Mouse (Mus musculus): ENCODE measurements around the gene Zfp365. TPM values are rescaled to one million over a fixed set of nuclear protein-coding genes. Genes with fewer than 3 reads are reported as not detected.

Gene Zfp365
- total RNA-seq (2017), result 0.29 to 0.48 TPM in 2 of 3 replicates, not detected in the other

DNA sequence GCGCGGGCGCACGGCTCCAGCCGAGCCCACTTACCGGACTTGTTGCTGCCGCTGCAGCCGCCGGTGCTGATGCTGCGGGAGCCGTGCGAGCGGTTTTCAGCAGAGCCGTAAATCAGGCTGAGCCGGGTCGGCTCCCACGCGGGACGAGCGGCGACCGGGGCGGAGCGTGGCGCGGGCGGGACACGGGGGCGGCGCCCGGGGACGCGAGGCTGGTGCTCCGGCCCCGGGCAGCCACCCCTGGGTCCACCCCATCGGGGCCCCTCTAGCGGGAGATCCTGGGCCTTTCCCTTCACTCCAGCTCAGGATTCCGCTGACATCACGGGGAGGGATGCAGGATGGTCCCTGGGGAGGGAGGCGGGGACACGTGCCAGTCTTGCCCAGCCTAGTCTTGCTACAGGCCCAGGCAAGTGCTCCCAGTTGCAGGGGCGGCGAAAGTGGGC, at the start of gene Zfp365:
Gene Zfp365, minus strand, starts transcription at position 326 of the 440 bp plus-strand sequence.
- ATAC-seq (replicated peaks; ENCODE audit: insufficient number of reproducible peaks, low FRiP score, low TSS enrichment, poor library complexity, severe bottlenecking), result no peak

DNA sequence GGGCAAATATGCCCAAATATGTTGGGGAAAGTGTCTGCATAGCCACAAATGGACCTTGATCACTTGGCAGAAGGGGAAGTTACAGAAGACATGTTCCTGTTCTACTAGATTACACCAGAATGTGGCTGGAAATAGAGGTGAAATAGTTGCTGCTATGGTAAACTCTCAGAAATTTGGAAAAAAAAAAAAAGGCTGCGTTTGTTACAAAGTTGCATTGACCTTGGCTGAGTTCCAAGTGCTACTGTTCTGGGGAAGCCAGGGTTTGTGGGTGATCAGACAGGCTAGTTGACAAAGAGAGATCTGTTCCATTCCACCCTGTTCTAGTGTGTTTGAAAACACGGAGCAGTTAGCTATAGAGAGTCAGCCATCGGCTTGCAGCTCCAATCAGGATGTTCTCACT, 47.5 kb upstream of the Zfp365 start:
- peak; percentile 75 for ATAC-seq (replicated peaks; ENCODE audit: insufficient number of reproducible peaks, low FRiP score, low TSS enrichment, poor library complexity, severe bottlenecking)

- ATAC-seq (replicated peaks; ENCODE audit: insufficient number of reproducible peaks, low FRiP score, low TSS enrichment, poor library complexity, severe bottlenecking), result no peak
Measured at GRCm38 (mm10) chr10:67955982-67956381, 43.5 kb upstream of the Zfp365 start.

GRCm38 (mm10) chr10:67951690-67952089, 39.2 kb upstream of the Zfp365 start:
- no peak for ATAC-seq (replicated peaks; ENCODE audit: insufficient number of reproducible peaks, low FRiP score, low TSS enrichment, poor library complexity, severe bottlenecking)

GRCm38 (mm10) chr10:67950059-67950748, 37.7 kb upstream of the Zfp365 start:
- no peak for ATAC-seq (replicated peaks; ENCODE audit: insufficient number of reproducible peaks, low FRiP score, low TSS enrichment, poor library complexity, severe bottlenecking)

- ATAC-seq (replicated peaks; ENCODE audit: insufficient number of reproducible peaks, low FRiP score, low TSS enrichment, poor library complexity, severe bottlenecking), result peak; percentile 63; the same call in 1 of the 2 replicates
Measured at GRCm38 (mm10) chr10:67943513-67943912, 31.1 kb upstream of the Zfp365 start.

GRCm38 (mm10) chr10:67939546-67939945, 27.1 kb upstream of the Zfp365 start:
- ATAC-seq (replicated peaks; ENCODE audit: insufficient number of reproducible peaks, low FRiP score, low TSS enrichment, poor library complexity, severe bottlenecking), result no peak

DNA sequence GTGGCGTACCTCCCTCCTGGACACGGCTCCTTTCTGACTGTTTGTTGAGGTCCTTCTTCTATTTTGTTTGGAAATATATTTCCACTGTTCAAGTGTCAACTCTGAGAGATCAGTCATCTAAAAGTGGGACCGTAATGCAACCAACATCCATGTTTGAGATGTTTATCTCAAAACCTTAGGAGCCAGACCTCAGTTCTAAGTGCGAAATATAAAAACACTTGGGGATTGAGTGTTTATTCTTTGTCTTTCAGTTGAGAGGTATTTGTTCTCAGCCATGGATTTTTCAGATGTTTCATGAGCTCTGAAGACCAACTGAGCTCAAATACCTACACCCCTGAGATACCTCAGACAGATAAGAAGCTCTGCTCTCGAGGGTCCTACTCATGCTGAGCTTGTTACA, 25.3 kb upstream of the Zfp365 start:
- no peak for ATAC-seq (replicated peaks; ENCODE audit: insufficient number of reproducible peaks, low FRiP score, low TSS enrichment, poor library complexity, severe bottlenecking)

DNA sequence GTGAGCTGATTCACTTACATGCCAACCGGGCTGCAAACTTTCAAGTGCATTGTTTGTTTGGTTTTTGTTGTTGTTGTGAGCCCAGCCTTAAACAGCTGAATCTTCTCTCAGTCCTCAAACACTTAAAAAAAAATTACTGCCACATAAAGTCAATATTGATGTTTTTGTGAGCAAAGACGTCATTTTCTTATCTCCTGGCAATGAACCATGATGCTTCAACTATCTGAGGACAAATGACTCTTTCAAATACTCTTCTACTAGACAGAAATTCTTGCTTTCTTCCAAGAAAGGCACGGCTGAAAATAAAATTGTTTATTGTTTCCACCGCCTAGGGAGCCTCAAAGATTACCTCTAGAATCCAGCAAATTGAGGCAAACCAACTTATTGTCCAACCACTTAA, 24.5 kb upstream of the Zfp365 start:
- no peak for ATAC-seq (replicated peaks; ENCODE audit: insufficient number of reproducible peaks, low FRiP score, low TSS enrichment, poor library complexity, severe bottlenecking)

- no peak for ATAC-seq (replicated peaks; ENCODE audit: insufficient number of reproducible peaks, low FRiP score, low TSS enrichment, poor library complexity, severe bottlenecking)
Measured at GRCm38 (mm10) chr10:67932780-67933179, 20.3 kb upstream of the Zfp365 start.

GRCm38 (mm10) chr10:67931328-67931727, 18.9 kb upstream of the Zfp365 start:
- no peak for ATAC-seq (replicated peaks; ENCODE audit: insufficient number of reproducible peaks, low FRiP score, low TSS enrichment, poor library complexity, severe bottlenecking)

GRCm38 (mm10) chr10:67928584-67928983, 16.1 kb upstream of the Zfp365 start:
- ATAC-seq (replicated peaks; ENCODE audit: insufficient number of reproducible peaks, low FRiP score, low TSS enrichment, poor library complexity, severe bottlenecking), result no peak

DNA sequence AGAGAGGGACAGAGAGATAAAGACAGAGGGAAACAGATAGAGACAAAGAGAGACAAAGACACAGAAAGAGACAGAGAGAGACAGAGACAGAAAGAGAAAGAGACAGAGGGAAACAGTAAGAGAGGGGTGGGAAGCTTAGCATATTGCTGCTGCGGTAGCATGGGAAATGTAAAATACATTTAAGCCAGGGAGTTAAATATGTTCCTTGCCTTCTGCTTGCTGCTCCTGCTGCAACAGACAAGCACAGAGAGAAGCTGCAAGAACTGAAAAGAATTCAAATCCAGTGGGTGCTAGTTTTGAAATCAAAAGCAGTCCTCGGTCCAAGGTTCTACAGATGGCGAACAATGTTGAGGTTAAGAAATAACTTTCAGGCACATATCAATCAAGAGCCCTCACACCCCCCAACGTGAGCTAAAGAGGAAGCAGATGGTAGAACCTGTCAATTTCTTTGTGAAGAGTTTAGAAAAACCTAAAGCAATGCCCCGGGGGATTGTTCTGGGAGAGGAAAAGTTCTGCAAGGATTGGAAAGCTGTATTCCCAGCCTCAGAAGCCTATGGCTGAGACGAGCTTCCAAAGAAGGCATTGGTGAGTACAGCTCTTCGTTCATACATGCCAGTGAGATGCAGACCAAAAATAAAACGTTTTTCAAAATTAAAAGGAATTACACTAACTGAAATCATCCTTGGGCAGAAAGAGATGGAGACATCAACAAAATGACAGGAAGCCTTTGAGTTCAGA, 15.4 kb upstream of the Zfp365 start:
- no peak for ATAC-seq (replicated peaks; ENCODE audit: insufficient number of reproducible peaks, low FRiP score, low TSS enrichment, poor library complexity, severe bottlenecking)

DNA sequence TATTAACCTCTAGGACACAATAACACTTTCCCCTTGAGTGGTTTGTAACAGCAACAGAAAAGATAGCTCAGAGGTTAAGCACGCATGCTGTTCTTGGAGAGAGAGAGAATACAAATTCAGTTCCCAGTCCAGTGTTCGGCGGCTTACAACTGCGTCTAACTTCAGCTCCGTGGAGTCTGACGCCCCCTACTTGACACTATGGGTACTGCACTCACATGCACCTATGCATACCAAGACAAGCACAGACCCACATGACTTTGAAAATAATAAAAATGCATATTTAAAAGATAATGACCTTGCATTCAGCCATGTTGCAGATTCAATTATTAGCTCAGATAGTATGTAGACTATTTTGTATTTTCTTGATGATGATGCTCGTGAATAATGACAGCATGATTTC, 11.6 kb upstream of the Zfp365 start:
- no peak for ATAC-seq (replicated peaks; ENCODE audit: insufficient number of reproducible peaks, low FRiP score, low TSS enrichment, poor library complexity, severe bottlenecking)

DNA sequence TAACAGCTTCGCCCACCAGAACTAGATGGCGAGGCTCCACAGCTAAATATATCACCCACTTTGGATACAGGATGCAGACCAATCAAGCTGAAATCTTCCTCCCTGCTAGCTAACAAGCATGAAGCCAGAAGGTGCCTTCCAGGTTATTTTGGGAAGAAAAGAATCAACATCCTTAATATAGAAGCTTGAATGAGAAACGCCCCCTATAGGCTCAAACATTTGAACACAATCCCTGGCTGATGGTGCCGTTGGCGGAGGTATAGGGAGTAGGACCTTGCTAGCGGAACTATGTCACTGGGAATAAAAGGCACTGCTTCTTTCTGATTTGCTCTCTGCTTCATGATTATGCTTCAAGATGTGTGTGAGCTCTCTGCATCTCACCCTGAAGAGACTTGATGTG, 9.3 kb upstream of the Zfp365 start:
- ATAC-seq (replicated peaks; ENCODE audit: insufficient number of reproducible peaks, low FRiP score, low TSS enrichment, poor library complexity, severe bottlenecking), result no peak

GRCm38 (mm10) chr10:67919706-67920105, 7.2 kb upstream of the Zfp365 start:
- no peak for ATAC-seq (replicated peaks; ENCODE audit: insufficient number of reproducible peaks, low FRiP score, low TSS enrichment, poor library complexity, severe bottlenecking)

DNA sequence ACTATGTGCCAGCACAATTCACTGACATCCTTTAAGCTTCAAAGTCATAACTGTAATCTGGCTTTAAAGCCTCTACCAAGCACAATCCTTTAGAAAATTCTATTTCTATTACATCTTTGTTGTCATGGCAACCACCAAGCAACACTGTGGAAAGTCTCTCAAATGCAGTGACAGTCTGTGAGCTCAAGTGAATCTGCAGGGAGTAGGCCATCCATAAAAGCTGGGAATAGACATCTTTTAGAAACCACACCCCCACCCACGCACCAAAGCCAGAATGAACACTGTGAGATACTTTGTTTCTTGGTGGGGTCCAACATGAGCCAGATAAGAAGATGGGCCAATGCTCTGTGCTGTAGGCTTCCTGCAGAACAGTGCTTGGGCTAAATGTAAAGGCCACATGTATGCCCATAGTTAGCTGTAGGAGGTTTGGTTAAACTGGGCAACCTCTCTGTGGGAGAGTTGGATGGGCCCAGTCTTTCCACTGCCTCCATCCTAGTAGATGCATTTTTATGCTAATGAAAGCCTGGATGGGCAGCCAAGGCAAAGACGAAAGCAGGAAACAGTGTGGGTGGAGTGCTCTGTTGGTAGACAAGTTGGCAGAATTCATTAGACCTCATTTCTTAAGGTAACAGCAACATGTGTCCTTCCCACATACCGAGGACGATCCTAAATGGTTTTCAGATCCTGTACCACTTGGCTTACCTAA, 5.9 kb upstream of the Zfp365 start:
- ATAC-seq (replicated peaks; ENCODE audit: insufficient number of reproducible peaks, low FRiP score, low TSS enrichment, poor library complexity, severe bottlenecking), result no peak

GRCm38 (mm10) chr10:67917356-67917755, 4.9 kb upstream of the Zfp365 start:
- ATAC-seq (replicated peaks; ENCODE audit: insufficient number of reproducible peaks, low FRiP score, low TSS enrichment, poor library complexity, severe bottlenecking), result no peak

DNA sequence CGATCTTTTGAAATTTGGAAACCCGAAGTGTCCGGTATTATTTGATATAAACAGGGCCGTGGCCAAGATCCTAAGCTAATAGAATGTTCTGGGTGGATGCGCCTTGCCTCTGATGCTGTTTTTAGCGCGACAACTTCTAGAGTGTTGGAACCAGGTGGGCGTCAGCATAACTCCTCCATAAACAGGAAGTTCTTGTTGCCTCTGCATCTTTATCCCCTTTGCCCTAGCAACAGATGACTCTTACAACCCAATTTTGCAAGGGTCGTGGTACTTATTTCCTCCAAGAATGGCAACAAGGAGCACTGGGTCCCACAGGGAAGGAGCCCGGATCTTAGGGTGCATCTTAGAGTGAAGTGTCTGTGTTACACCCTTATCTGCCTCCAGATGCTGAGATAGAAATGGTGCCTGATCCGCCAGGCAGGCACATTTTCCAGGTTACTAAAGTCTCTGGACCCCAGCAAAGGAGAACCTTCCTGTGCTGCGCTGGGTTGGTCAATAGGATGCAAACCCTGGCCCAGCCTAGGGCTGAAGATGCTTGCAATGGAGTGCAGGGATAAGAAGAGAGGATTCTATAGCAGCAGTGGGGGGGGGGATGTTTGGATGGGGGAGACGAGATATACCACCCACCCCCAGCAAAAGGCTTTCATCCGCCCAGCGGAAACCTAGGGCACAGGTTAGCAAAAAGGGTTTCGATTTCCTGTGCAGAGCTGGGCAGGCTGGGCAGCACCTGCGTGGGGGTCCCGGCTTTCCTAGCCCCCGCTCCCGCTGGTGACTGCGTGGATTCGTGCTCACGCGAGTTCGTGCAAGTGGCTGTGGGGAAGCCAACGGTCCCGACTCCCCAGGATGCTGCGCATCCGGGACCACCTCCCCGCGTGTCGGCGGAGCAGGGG, 770 bp downstream of the Zfp365 start:
- 0 out of 2 replicates have a peak, but pooled peaks have one; percentile 17 for ATAC-seq (replicated peaks; ENCODE audit: insufficient number of reproducible peaks, low FRiP score, low TSS enrichment, poor library complexity, severe bottlenecking)
